In genomic region chr3:27961162-27961561, GRCm38 (mm10) we compare ENCODE assay signal across 17 mouse cellular contexts.
"Had no signal": no experiment of that assay in that cellular context is flagged by ENCODE, and none has a peak within 500 bp of the region (broad histone marks: within the 10 kb centered on the region; RNA-seq: fewer than 3 reads in every experiment).

No protein-coding gene starts in this region.

- H3K36me3 ChIP-seq: liver, embryonic 13.5 days; liver, embryonic 15.5 days; lung, embryonic 15.5 days; midbrain, embryonic 13.5 days; midbrain, embryonic 15.5 days; neural tube, embryonic 12.5 days; stomach, embryonic 15.5 days had no signal

- H3K27me3 ChIP-seq: liver, embryonic 13.5 days; liver, embryonic 15.5 days; lung, embryonic 15.5 days; megakaryocyte, embryonic 14.5 days; midbrain, embryonic 13.5 days; midbrain, embryonic 15.5 days; neural tube, embryonic 12.5 days; stomach, embryonic 15.5 days had no signal

- H3K4me2 ChIP-seq: liver, embryonic 13.5 days; liver, embryonic 15.5 days; lung, embryonic 15.5 days; midbrain, embryonic 13.5 days; midbrain, embryonic 15.5 days; neural tube, embryonic 12.5 days; stomach, embryonic 15.5 days had no signal

- H3K4me1 ChIP-seq: liver, embryonic 13.5 days; liver, embryonic 15.5 days; lung, embryonic 15.5 days; megakaryocyte, embryonic 14.5 days; midbrain, embryonic 15.5 days; stomach, embryonic 15.5 days had no signal

- ATAC-seq: liver, postnatal 0 days; lung, postnatal 0 days; midbrain, embryonic 13.5 days; midbrain, embryonic 15.5 days had no signal

- H3K27ac ChIP-seq: liver, embryonic 13.5 days; liver, embryonic 15.5 days; lung, embryonic 15.5 days; macrophage; midbrain, embryonic 13.5 days; midbrain, embryonic 15.5 days; neural tube, embryonic 12.5 days; stomach, embryonic 15.5 days; stomach, postnatal 0 days had no signal

- H3K9me3 ChIP-seq: liver, embryonic 13.5 days; liver, embryonic 15.5 days; lung, embryonic 15.5 days; megakaryocyte, embryonic 14.5 days; midbrain, embryonic 13.5 days; midbrain, embryonic 15.5 days; neural tube, embryonic 12.5 days; stomach, embryonic 15.5 days had no signal

- H3K4me3 ChIP-seq: liver, embryonic 13.5 days; liver, embryonic 15.5 days; lung, embryonic 15.5 days; megakaryocyte, embryonic 14.5 days; midbrain, embryonic 13.5 days; midbrain, embryonic 15.5 days; neural tube, embryonic 12.5 days; stomach, embryonic 15.5 days had no signal

- H3K9ac ChIP-seq: liver, embryonic 13.5 days; liver, embryonic 15.5 days; liver, postnatal 0 days; lung, embryonic 15.5 days; midbrain, embryonic 13.5 days; midbrain, embryonic 15.5 days; neural tube, embryonic 12.5 days; stomach, embryonic 15.5 days had no signal

- DNase-seq: liver, embryonic 13.5 days; liver, postnatal 0 days; lung, adult 2 months; right cerebral cortex, postnatal 25 days; thymus, adult 2 months; thymus, postnatal 25 days; thymus, postnatal 4 days had no signal
